Comparison of ENCODE assay signal across 8 mouse cellular contexts in the genomic region with DNA sequence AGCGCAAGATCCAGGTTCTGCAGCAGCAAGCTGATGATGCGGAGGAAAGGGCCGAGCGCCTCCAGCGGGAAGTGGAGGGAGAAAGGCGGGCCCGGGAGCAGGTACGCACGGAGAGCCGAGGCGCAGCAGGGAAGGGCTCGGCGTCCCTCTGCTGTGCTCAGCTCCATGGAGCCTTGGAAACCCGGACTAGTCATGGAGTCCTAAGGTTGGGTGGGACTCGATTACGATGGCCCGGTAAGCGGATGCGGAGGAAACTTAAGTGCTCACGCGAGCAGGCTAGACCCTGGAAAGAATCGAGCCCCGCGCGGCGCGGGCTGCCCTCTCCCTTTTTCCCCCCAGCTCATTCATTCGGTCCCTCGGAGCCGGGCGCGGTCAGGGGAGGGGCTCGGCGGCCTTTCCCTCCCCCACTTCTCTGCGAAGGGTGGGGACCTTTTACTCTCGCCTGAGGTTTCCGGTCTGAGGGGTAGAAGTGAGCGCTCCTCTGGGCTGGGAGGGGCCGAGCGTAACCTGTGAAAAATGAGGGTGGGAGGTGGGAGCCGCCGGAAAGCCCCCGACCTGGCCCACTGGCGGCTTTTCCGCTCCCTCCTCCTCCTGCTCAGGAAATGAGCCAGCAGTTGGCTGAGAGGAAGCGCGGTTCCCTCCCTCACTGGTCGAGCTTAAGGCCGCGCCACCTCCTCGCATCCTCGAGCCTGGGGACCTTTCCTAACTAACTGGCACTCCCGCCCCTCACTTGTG. TPM values are rescaled to one million over a fixed set of nuclear protein-coding genes. Genes with fewer than 3 reads are reported as not detected.
A peak's percentile ranks its signal among the peaks of the same experiment; 100 is the strongest.
DNase-seq lines count a peak whose midpoint lies in the region; ATAC-seq and TF ChIP-seq lines count a peak whose summit lies in the region.

No protein-coding gene starts in this region.

- under 1% methylated on average over 53 of the region's 53 CpGs for WGBS in hindbrain, embryonic 10.5 days

- TF ChIP-seq CTCF in Patski (IDR thresholded peaks at IDR 0.05) = no peak

- in situ Hi-C loops in Patski (cut with MboI; ENCODE audit: low pct_unique_long_range_greater_than_20kb) = loop anchor here (5.0 to 10.0 kb wide), 2 partner anchors 265 to 293 kb away; no protein-coding TSS in a partner anchor

- H3K4me3 ChIP-seq in hindbrain, embryonic 10.5 days = peak overlapping the region; percentile 83

- no peaks in the 10 kb centered on the region for H3K9me3 ChIP-seq in hindbrain, embryonic 10.5 days

- CTCF ChIA-PET in Patski (lab: Charles Lee) = interaction anchor here (0.8 to 4.6 kb wide), 6 partner anchors 11 to 127 kb away, joined by 3 to 67 read pairs (median 6); no protein-coding TSS in a partner anchor

- peak overlapping the region; percentile 92 for H3K27ac ChIP-seq in hindbrain, embryonic 10.5 days

- ATAC-seq in Patski = peak; percentile 22
- ATAC-seq in frontal cortex, adult (ENCODE audit: low TSS enrichment) = peak; percentile 45; the same call in 1 of the 2 replicates

- no peaks in the 10 kb centered on the region for H3K27me3 ChIP-seq in Patski
- no peaks in the 10 kb centered on the region for H3K27me3 ChIP-seq in hindbrain, embryonic 10.5 days (ENCODE audit: insufficient read depth, poor library complexity, severe bottlenecking)

- DNase-seq in Patski (ENCODE audit: low read depth, low spot score) = no peak
- DNase-seq in cerebellum, adult 9-10 months = peak; percentile 52
- peak; percentile 73 for DNase-seq in hindbrain, embryonic 10.5 days (ENCODE audit: low spot score)
- peak; percentile 57 to 68 for DNase-seq in layer of hippocampus, postnatal 10 days (ENCODE audit: low spot score in 2 of 2)
- DNase-seq in lung, postnatal 36 days = peak; percentile 86
- peak; percentile 60 for DNase-seq in retina, embryonic 14.5 days (ENCODE audit: low spot score)
- DNase-seq in thymus, postnatal 4 days = peak; percentile 83

- POLR2A ChIA-PET in Patski (lab: Charles Lee) = interaction anchor here (0.6 to 3.1 kb wide), 7 partner anchors 12 to 340 kb away, joined by 3 to 15 read pairs (median 3); partner anchors contain the start of gene Hax1

- H3K36me3 ChIP-seq in hindbrain, embryonic 10.5 days = peaks cover 28% of the 10 kb centered on the region

- peaks cover 70% of the 10 kb centered on the region for H3K4me1 ChIP-seq in hindbrain, embryonic 10.5 days (replicated peaks)

RNA-seq across cellular contexts. Expression of gene Tpm3, which starts 7.5 kb away (rescaled TPM):
- 501 TPM for polyA plus RNA-seq in Patski (2021)
- polyA plus RNA-seq in hindbrain, embryonic 10.5 days (2016; fragmentation: Nextera tagmentation; extraction: Ambion mirVana) = 541 and 592 TPM in 2 replicates
- 100 to 1,000 TPM; 245 to 256 TPM for total RNA-seq in layer of hippocampus, postnatal 10 days (2021)

RNA-seq across cellular contexts. Expression of gene Nup210l, which starts 24.0 kb away (rescaled TPM):
- 0.46 TPM for polyA plus RNA-seq in Patski (2021)
- polyA plus RNA-seq in hindbrain, embryonic 10.5 days (2016; fragmentation: Nextera tagmentation; extraction: Ambion mirVana) = 0.50 and 0.56 TPM in 2 replicates
- under 1 TPM; 0.36 to 0.50 TPM for total RNA-seq in layer of hippocampus, postnatal 10 days (2021)

RNA-seq across cellular contexts. Expression of gene Ubap2l, which starts 27.5 kb away (rescaled TPM):
- 232 TPM for polyA plus RNA-seq in Patski (2021)
- polyA plus RNA-seq in hindbrain, embryonic 10.5 days (2016; fragmentation: Nextera tagmentation; extraction: Ambion mirVana) = 199 and 208 TPM in 2 replicates
- 100 to 1,000 TPM; 146 to 188 TPM for total RNA-seq in layer of hippocampus, postnatal 10 days (2021)

RNA-seq across cellular contexts. Expression of gene 4933434E20Rik, which starts 28.5 kb away (rescaled TPM):
- 182 TPM for polyA plus RNA-seq in Patski (2021)
- polyA plus RNA-seq in hindbrain, embryonic 10.5 days (2016; fragmentation: Nextera tagmentation; extraction: Ambion mirVana) = 219 and 222 TPM in 2 replicates
- total RNA-seq in layer of hippocampus, postnatal 10 days (2021) = 10 to 100 TPM; 83.5 to 91.6 TPM
